Mouse (Mus musculus): ENCODE results near the gene Tnik. TPM values are rescaled to one million over a fixed set of nuclear protein-coding genes. Genes with fewer than 3 reads are reported as not detected.

Tnik gene
- total and polyA plus RNA-seq, 2 experiments from 2014 or later = 58.2 to 118 TPM

DNA sequence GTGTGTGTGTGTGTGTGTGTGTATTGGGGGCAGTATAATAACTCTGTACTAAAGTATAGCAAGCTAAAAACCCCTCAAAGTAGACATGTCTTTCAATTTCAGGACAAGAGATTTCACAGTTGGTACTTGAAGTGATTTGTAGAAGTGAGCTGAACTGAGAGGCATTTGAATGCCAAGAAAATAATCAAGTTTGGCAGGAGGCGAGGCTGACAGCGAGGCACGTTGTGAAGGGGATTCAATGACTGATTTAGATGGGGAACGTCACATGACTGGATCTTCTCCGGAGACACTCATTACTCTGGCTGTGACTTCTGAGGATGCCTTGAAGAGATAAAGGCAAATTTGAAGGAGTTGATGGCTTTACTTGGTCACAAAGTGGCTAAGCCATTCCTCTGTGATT is 69.3 kb downstream of the Tnik start:
- H3K27ac ChIP-seq (ENCODE audit: low read depth, low read length) = no peak overlapping the region
- 23% methylated on average over 5 of the region's 5 CpGs for WGBS

DNA sequence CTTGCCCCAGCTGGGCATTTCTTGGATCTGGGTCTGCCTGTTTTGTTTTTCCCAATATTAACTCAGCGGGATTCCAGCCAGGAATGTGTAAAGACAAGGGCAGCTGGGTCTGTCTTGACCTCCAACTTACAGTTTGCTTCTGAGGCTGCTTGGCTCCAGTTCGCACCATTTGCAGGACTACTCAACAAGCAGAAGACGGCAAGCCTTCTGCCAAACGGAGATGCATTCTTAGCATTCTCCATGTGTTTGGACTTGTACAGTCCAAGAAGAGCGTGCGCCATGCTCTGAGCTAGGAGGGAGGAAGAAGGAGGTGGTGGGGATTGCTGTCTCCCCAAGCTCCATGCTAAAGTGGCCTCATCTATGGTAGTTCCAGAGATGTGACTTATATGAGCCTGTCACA is 70.9 kb downstream of the Tnik start:
- 82% methylated on average over 6 of the region's 6 CpGs for WGBS
- Histone ChIP-seq H3K27ac (ENCODE audit: low read depth, low read length) (no peak overlapping the region), H3K4me3 (ENCODE audit: low read depth, low read length) (no peak overlapping the region), H3K4me1 (ENCODE audit: insufficient read depth, low read length) (no peaks in the 10 kb centered on the region; the same call in 1 of the 2 replicates), H3K9ac (replicated peaks; ENCODE audit: low read length, poor library complexity, severe bottlenecking) (no peak overlapping the region), H3K36me3 (ENCODE audit: insufficient read depth, low read length) (no peaks in the 10 kb centered on the region), H3K9me3 (ENCODE audit: low read length) (no peaks in the 10 kb centered on the region), H3K4me2 (ENCODE audit: low read depth, low read length, poor library complexity, severe bottlenecking) (no peak overlapping the region), H3K27me3 (ENCODE audit: insufficient read depth, low read length) (no peaks in the 10 kb centered on the region)
- no peak for ATAC-seq (ENCODE audit: low FRiP score)
- peak; percentile 42 for DNase-seq (ENCODE audit: low spot score)
- TF ChIP-seq CTCF (IDR thresholded peaks at IDR 0.05) = no peak

More for the DNA sequence above, 69.3 kb downstream of the Tnik start:
- Histone ChIP-seq H3K4me2 (ENCODE audit: low read depth, low read length, poor library complexity, severe bottlenecking) (no peak overlapping the region), H3K4me3 (ENCODE audit: low read depth, low read length) (no peak overlapping the region), H3K27me3 (ENCODE audit: insufficient read depth, low read length) (no peaks in the 10 kb centered on the region), H3K9me3 (ENCODE audit: low read length) (no peaks in the 10 kb centered on the region), H3K36me3 (ENCODE audit: insufficient read depth, low read length) (no peaks in the 10 kb centered on the region), H3K4me1 (ENCODE audit: insufficient read depth, low read length) (no peaks in the 10 kb centered on the region; the same call in 1 of the 2 replicates), H3K9ac (replicated peaks; ENCODE audit: low read length, poor library complexity, severe bottlenecking) (no peak overlapping the region)
- no peak for TF ChIP-seq CTCF (IDR thresholded peaks at IDR 0.05)
- ATAC-seq (ENCODE audit: low FRiP score) (no peak), DNase-seq (ENCODE audit: low spot score) (peak; percentile 59)

DNA sequence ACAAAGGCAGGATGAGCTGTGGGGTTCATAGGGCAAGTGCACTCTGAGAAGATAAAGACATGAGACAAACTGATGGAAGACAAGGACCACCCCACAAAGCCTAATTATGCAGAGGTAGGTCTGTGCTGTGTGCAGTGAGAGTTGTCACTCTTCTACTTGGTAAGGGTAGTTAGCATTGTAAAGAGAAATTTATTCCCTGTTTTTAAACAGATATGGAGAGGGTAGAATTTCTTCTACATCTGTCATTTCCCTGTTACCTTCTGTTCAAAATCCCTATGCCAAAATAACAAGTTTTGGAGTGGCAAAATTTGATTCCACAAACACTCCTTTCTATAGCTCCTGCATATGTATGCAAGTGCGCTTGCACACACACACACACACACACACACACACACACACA is 71.5 kb downstream of the Tnik start:
- ATAC-seq (ENCODE audit: low FRiP score) = no peak
- Histone ChIP-seq H3K27ac (ENCODE audit: low read depth, low read length) (no peak overlapping the region), H3K4me3 (ENCODE audit: low read depth, low read length) (no peak overlapping the region), H3K27me3 (ENCODE audit: insufficient read depth, low read length) (no peaks in the 10 kb centered on the region), H3K9ac (replicated peaks; ENCODE audit: low read length, poor library complexity, severe bottlenecking) (no peak overlapping the region), H3K4me2 (ENCODE audit: low read depth, low read length, poor library complexity, severe bottlenecking) (no peak overlapping the region), H3K36me3 (ENCODE audit: insufficient read depth, low read length) (no peaks in the 10 kb centered on the region), H3K9me3 (ENCODE audit: low read length) (no peaks in the 10 kb centered on the region), H3K4me1 (ENCODE audit: insufficient read depth, low read length) (no peaks in the 10 kb centered on the region; the same call in 1 of the 2 replicates)
- DNase-seq (ENCODE audit: low spot score) = no peak
- WGBS = 90% methylated on average over 1 of the region's 1 CpGs
- no peak for TF ChIP-seq CTCF (IDR thresholded peaks at IDR 0.05)

DNA sequence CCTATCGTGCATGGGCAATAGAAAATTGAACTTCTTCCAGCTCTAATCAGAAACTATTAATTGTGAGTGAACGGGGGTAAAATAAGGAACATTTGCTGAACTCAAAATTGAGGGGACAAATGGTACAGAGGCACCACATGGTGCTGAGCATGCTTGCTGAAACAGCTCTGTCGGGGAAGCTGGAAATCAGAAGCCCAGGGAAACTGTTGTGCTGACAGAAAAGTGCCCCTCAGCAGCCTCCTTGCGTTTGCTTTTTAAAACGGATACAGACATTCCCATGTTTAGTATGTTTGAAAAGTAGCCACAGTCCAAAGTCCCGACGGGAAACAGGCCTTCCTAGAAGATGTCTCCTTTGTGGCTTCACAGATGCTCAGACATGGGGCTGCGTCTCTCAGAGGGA is 77.1 kb downstream of the Tnik start:
- no peak overlapping the region for H3K4me2 ChIP-seq (ENCODE audit: low read depth, low read length, poor library complexity, severe bottlenecking)
- H3K9ac ChIP-seq (replicated peaks; ENCODE audit: low read length, poor library complexity, severe bottlenecking) = no peak overlapping the region
- DNase-seq (ENCODE audit: low spot score) = no peak
- no peaks in the 10 kb centered on the region for H3K9me3 ChIP-seq (ENCODE audit: low read length)
- no peak overlapping the region for H3K27ac ChIP-seq (ENCODE audit: low read depth, low read length)
- H3K4me3 ChIP-seq (ENCODE audit: low read depth, low read length) = no peak overlapping the region
- H3K4me1 ChIP-seq (ENCODE audit: insufficient read depth, low read length) = no peaks in the 10 kb centered on the region; the same call in 1 of the 2 replicates
- ATAC-seq (ENCODE audit: low FRiP score) = no peak
- H3K27me3 ChIP-seq (ENCODE audit: insufficient read depth, low read length) = no peaks in the 10 kb centered on the region
- 73% methylated on average over 8 of the region's 8 CpGs for WGBS
- no peaks in the 10 kb centered on the region for H3K36me3 ChIP-seq (ENCODE audit: insufficient read depth, low read length)
- no peak for TF ChIP-seq CTCF (IDR thresholded peaks at IDR 0.05)

DNA sequence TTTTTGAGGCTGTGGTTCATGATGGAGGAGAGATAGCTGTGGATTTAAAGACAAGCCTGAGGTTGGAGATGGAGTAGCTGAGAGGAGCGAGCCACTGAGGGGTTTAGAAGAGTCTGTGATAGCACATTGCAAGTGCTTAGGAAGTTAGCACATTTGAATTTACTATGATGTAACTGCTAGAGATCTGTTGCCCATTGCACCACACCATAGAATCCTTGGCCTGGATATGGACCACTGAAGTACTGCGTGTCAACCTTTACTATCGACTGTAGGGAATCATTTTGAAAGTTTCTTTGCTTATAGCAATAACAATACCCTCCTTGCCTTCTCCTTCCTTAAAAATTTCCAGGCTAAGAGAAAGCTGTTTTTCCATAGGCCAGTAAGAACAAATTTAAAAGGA is 80.2 kb downstream of the Tnik start:
- DNase-seq (ENCODE audit: low spot score) = no peak
- WGBS = 88% methylated on average over 3 of the region's 3 CpGs
- no peaks in the 10 kb centered on the region for H3K36me3 ChIP-seq (ENCODE audit: insufficient read depth, low read length)
- no peaks in the 10 kb centered on the region for H3K27me3 ChIP-seq (ENCODE audit: insufficient read depth, low read length)
- 0 out of 2 replicates have a peak overlapping the region, but pooled peaks have one; percentile 32 for H3K27ac ChIP-seq (ENCODE audit: low read depth, low read length)
- no peaks in the 10 kb centered on the region for H3K9me3 ChIP-seq (ENCODE audit: low read length)
- H3K4me2 ChIP-seq (ENCODE audit: low read depth, low read length, poor library complexity, severe bottlenecking) = no peak overlapping the region
- ATAC-seq (ENCODE audit: low FRiP score) = no peak
- no peak overlapping the region for H3K4me3 ChIP-seq (ENCODE audit: low read depth, low read length)
- no peak for TF ChIP-seq CTCF (IDR thresholded peaks at IDR 0.05)
- H3K4me1 ChIP-seq (ENCODE audit: insufficient read depth, low read length) = no peaks in the 10 kb centered on the region
- H3K9ac ChIP-seq (replicated peaks; ENCODE audit: low read length, poor library complexity, severe bottlenecking) = no peak overlapping the region

DNA sequence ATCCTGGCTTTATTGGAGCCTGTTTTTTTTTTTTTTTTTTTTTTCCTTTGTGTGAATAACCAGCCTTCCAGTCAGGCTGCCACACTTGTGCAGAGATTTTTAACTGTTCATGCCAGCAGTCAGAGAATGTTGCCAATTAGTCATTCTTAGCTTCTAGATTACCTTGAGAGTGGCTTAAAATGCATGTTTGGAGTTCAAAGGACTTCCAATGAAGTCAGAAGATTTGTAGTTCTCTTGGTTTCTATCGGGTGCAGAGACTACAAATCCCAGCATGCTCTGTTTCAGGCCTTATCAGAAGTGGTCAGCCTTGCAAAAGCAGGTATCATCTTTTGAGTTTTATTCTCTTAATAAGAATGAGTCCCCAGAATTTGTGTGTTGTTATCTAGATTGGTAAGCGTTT is 80.6 kb downstream of the Tnik start:
- peak overlapping the region; percentile 32; the same call in 1 of the 2 replicates for H3K27ac ChIP-seq (ENCODE audit: low read depth, low read length)
- ATAC-seq (ENCODE audit: low FRiP score) (no peak), DNase-seq (ENCODE audit: low spot score) (peak; percentile 24)
- TF ChIP-seq CTCF (IDR thresholded peaks at IDR 0.05) = no peak
- no peak overlapping the region for H3K4me3 ChIP-seq (ENCODE audit: low read depth, low read length)
- no peaks in the 10 kb centered on the region for H3K27me3 ChIP-seq (ENCODE audit: insufficient read depth, low read length)
- 71% methylated on average over 2 of the region's 2 CpGs for WGBS
- H3K9ac ChIP-seq (replicated peaks; ENCODE audit: low read length, poor library complexity, severe bottlenecking) = no peak overlapping the region
- no peaks in the 10 kb centered on the region for H3K4me1 ChIP-seq (ENCODE audit: insufficient read depth, low read length)
- no peak overlapping the region for H3K4me2 ChIP-seq (ENCODE audit: low read depth, low read length, poor library complexity, severe bottlenecking)
- no peaks in the 10 kb centered on the region for H3K9me3 ChIP-seq (ENCODE audit: low read length)
- H3K36me3 ChIP-seq (ENCODE audit: insufficient read depth, low read length) = no peaks in the 10 kb centered on the region
